Mouse (Mus musculus): Measurements from ENCODE around the gene Ntf5. TPM values are rescaled to one million over a fixed set of nuclear protein-coding genes. Genes with fewer than 3 reads are reported as not detected.
"Not testable (repeated sequence)": the region's sequence is repeated elsewhere in the genome, so short reads cannot be mapped to it uniquely, and the experiment has no call there.

Gene Ntf5
- total and polyA plus RNA-seq, 2 experiments from 2014 or later, result 0.07 to 0.24 TPM

GRCm38 (mm10) chr7:45386077-45386476, 27.4 kb upstream of the Ntf5 start:
- DNase-seq (no peak), ATAC-seq (no peak)
- Histone ChIP-seq H3K9me3 (ENCODE audit: low read length) (no peaks in the 10 kb centered on the region), H3K4me2 (ENCODE audit: low read depth) (no peak overlapping the region), H3K4me1 (ENCODE audit: insufficient read depth) (no peaks in the 10 kb centered on the region), H3K36me3 (ENCODE audit: insufficient read depth) (peaks cover 96% of the 10 kb centered on the region), H3K27me3 (ENCODE audit: insufficient read depth, low read length) (no peaks in the 10 kb centered on the region), H3K4me3 (ENCODE audit: low read depth, low read length) (no peak overlapping the region), H3K9ac (no peak overlapping the region), H3K27ac (ENCODE audit: low read depth, low read length) (no peak overlapping the region)
- TF ChIP-seq CTCF (IDR thresholded peaks at IDR 0.05; ENCODE audit: low read depth), result peak; percentile 34
- WGBS, result 93% methylated on average over 3 of the region's 3 CpGs

- ATAC-seq (peak; percentile 67), DNase-seq (no peak)
- H3K9me3 ChIP-seq (ENCODE audit: low read length), result no peaks in the 10 kb centered on the region
- H3K4me1 ChIP-seq (ENCODE audit: insufficient read depth), result peaks cover 14% of the 10 kb centered on the region
- H3K27ac ChIP-seq (ENCODE audit: low read depth, low read length), result peak overlapping the region; percentile 99
- no peaks in the 10 kb centered on the region for H3K27me3 ChIP-seq (ENCODE audit: insufficient read depth, low read length)
- TF ChIP-seq CTCF (IDR thresholded peaks at IDR 0.05; ENCODE audit: low read depth), result no peak
- H3K9ac ChIP-seq, result peak overlapping the region; percentile 80
- peak overlapping the region; percentile 90 for H3K4me3 ChIP-seq (ENCODE audit: low read depth, low read length)
- WGBS, result 0% methylated on average over 19 of the region's 20 CpGs
- peak overlapping the region; percentile 85 for H3K4me2 ChIP-seq (ENCODE audit: low read depth)
- H3K36me3 ChIP-seq (ENCODE audit: insufficient read depth), result peaks cover 21% of the 10 kb centered on the region
Measured at GRCm38 (mm10) chr7:45395129-45395541, 18.4 kb upstream of the Ntf5 start.

- H3K9ac ChIP-seq, result peak within 1 kb of the TSS; percentile 80
- TF ChIP-seq CTCF (IDR thresholded peaks at IDR 0.05; ENCODE audit: low read depth), result no peak
- peaks cover 14% of the 10 kb centered on the region for H3K4me1 ChIP-seq (ENCODE audit: insufficient read depth)
- no peaks in the 10 kb centered on the region for H3K27me3 ChIP-seq (ENCODE audit: insufficient read depth, low read length)
- peaks cover 15% of the 10 kb centered on the region for H3K36me3 ChIP-seq (ENCODE audit: insufficient read depth)
- ATAC-seq, result peak; percentile 97
- H3K4me3 ChIP-seq (ENCODE audit: low read depth, low read length), result peak within 1 kb of the TSS; percentile 90
- no peaks in the 10 kb centered on the region for H3K9me3 ChIP-seq (ENCODE audit: low read length)
- H3K27ac ChIP-seq (ENCODE audit: low read depth, low read length), result peak within 1 kb of the TSS; percentile 99
- peak; percentile 100 for DNase-seq
- 2% methylated on average over 60 of the region's 60 CpGs for WGBS
- H3K4me2 ChIP-seq (ENCODE audit: low read depth), result peak within 1 kb of the TSS; percentile 85
Measured at GRCm38 (mm10) chr7:45395578-45396336, 17.7 kb upstream of the Ntf5 start, which contains the start of gene Snrnp70. Snrnp70 (minus strand) TSS chr7:45395742.

- H3K9ac ChIP-seq, result not testable (repeated sequence)
- peak; percentile 59 for ATAC-seq
- 3% methylated on average over 3 of the region's 3 CpGs for WGBS
Measured at GRCm38 (mm10) chr7:45396337-45396775, 17.1 kb upstream of the Ntf5 start.

GRCm38 (mm10) chr7:45396787-45397186, 16.7 kb upstream of the Ntf5 start:
- DNase-seq, result no peak
- Histone ChIP-seq H3K36me3 (ENCODE audit: insufficient read depth) (peaks cover 7% of the 10 kb centered on the region), H3K4me2 (ENCODE audit: low read depth) (no peak overlapping the region), H3K27me3 (ENCODE audit: insufficient read depth, low read length) (no peaks in the 10 kb centered on the region), H3K4me1 (ENCODE audit: insufficient read depth) (peaks cover 14% of the 10 kb centered on the region), H3K9ac (no peak overlapping the region), H3K27ac (ENCODE audit: low read depth, low read length) (no peak overlapping the region), H3K4me3 (ENCODE audit: low read depth, low read length) (no peak overlapping the region), H3K9me3 (ENCODE audit: low read length) (no peaks in the 10 kb centered on the region)
- TF ChIP-seq CTCF (IDR thresholded peaks at IDR 0.05; ENCODE audit: low read depth), result no peak
- 72% methylated on average over 2 of the region's 2 CpGs for WGBS
- no peak for ATAC-seq

More at GRCm38 (mm10) chr7:45396337-45396775, 17.1 kb upstream of the Ntf5 start:
- Histone ChIP-seq H3K27ac (ENCODE audit: low read depth, low read length) (peak overlapping the region; percentile 81), H3K36me3 (ENCODE audit: insufficient read depth) (peaks cover 11% of the 10 kb centered on the region), H3K4me2 (ENCODE audit: low read depth) (peak overlapping the region; percentile 55), H3K4me3 (ENCODE audit: low read depth, low read length) (peak overlapping the region; percentile 90), H3K4me1 (ENCODE audit: insufficient read depth) (peaks cover 14% of the 10 kb centered on the region)
- not testable (repeated sequence) for DNase-seq; H3K9me3 ChIP-seq (ENCODE audit: low read length); H3K27me3 ChIP-seq (ENCODE audit: insufficient read depth, low read length)
- peak; percentile 41 for TF ChIP-seq CTCF (IDR thresholded peaks at IDR 0.05; ENCODE audit: low read depth)

- ATAC-seq (no peak), DNase-seq (no peak)
- no peaks in the 10 kb centered on the region for H3K9me3 ChIP-seq (ENCODE audit: low read length)
- H3K4me3 ChIP-seq (ENCODE audit: low read depth, low read length), result no peak overlapping the region
- H3K4me1 ChIP-seq (ENCODE audit: insufficient read depth), result no peaks in the 10 kb centered on the region
- no peak for TF ChIP-seq CTCF (IDR thresholded peaks at IDR 0.05; ENCODE audit: low read depth)
- H3K27me3 ChIP-seq (ENCODE audit: insufficient read depth, low read length), result peaks cover 18% of the 10 kb centered on the region
- H3K27ac ChIP-seq (ENCODE audit: low read depth, low read length), result no peak overlapping the region
- no peak overlapping the region for H3K9ac ChIP-seq
- H3K36me3 ChIP-seq (ENCODE audit: insufficient read depth), result no peaks in the 10 kb centered on the region
- 71% methylated on average over 10 of the region's 10 CpGs for WGBS
- H3K4me2 ChIP-seq (ENCODE audit: low read depth), result no peak overlapping the region
Measured at GRCm38 (mm10) chr7:45401521-45402085, 11.9 kb upstream of the Ntf5 start.

Measured in forebrain, postnatal 0 days (tissue).